In genomic region chr7:109600702-109601101, GRCm38 (mm10) we compare ENCODE assay signal across 10 mouse cellular contexts.
A peak's percentile ranks its signal among the peaks of the same experiment; 100 is the strongest.
DNase-seq lines count a peak whose midpoint lies in the region; ATAC-seq lines count a peak whose summit lies in the region.
"Had no signal": no experiment of that assay in that cellular context is flagged by ENCODE, and none has a peak within 500 bp of the region (broad histone marks: within the 10 kb centered on the region; RNA-seq: fewer than 3 reads in every experiment).

No protein-coding gene starts in this region.

- H3K4me3 ChIP-seq in heart, embryonic 13.5 days, result no peak overlapping the region
- peak overlapping the region; percentile 24 for H3K4me3 ChIP-seq in liver, embryonic 13.5 days (replicated peaks)
- H3K4me3 ChIP-seq in hindbrain, embryonic 10.5 days, result no peak overlapping the region
- H3K4me3 ChIP-seq: embryonic facial prominence, embryonic 15.5 days; megakaryocyte, embryonic 14.5 days had no signal

- peaks cover 46% of the 10 kb centered on the region for H3K4me1 ChIP-seq in heart, embryonic 13.5 days
- peaks cover 68% of the 10 kb centered on the region for H3K4me1 ChIP-seq in liver, embryonic 13.5 days (replicated peaks)
- peaks cover 4% of the 10 kb centered on the region; the same call in 1 of the 2 replicates for H3K4me1 ChIP-seq in hindbrain, embryonic 10.5 days (replicated peaks)

- no peaks in the 10 kb centered on the region for H3K9me3 ChIP-seq in heart, embryonic 13.5 days
- no peaks in the 10 kb centered on the region for H3K9me3 ChIP-seq in liver, embryonic 13.5 days (replicated peaks)
- no peaks in the 10 kb centered on the region for H3K9me3 ChIP-seq in hindbrain, embryonic 10.5 days
- H3K9me3 ChIP-seq: embryonic facial prominence, embryonic 15.5 days; megakaryocyte, embryonic 14.5 days had no signal

- intact Hi-C loops in left cerebral cortex, postnatal 14 days (cut with DNase I), result no loop called here

- H3K4me2 ChIP-seq in heart, embryonic 13.5 days, result no peak overlapping the region
- peak overlapping the region; percentile 55 for H3K4me2 ChIP-seq in liver, embryonic 13.5 days
- H3K4me2 ChIP-seq: embryonic facial prominence, embryonic 15.5 days had no signal

- H3K9ac ChIP-seq in heart, embryonic 13.5 days, result no peak overlapping the region
- peak overlapping the region; percentile 64 for H3K9ac ChIP-seq in liver, embryonic 13.5 days
- H3K9ac ChIP-seq: embryonic facial prominence, embryonic 15.5 days had no signal

- no peaks in the 10 kb centered on the region for H3K27me3 ChIP-seq in heart, embryonic 13.5 days (replicated peaks)
- H3K27me3 ChIP-seq in liver, embryonic 13.5 days, result no peaks in the 10 kb centered on the region
- H3K27me3 ChIP-seq in hindbrain, embryonic 10.5 days (ENCODE audit: insufficient read depth, poor library complexity, severe bottlenecking), result no peaks in the 10 kb centered on the region
- H3K27me3 ChIP-seq: embryonic facial prominence, embryonic 15.5 days had no signal

- WGBS in heart, embryonic 13.5 days, result 49% methylated on average over 3 of the region's 3 CpGs
- 60% methylated on average over 3 of the region's 3 CpGs for WGBS in liver, embryonic 13.5 days (ENCODE audit: insufficient replicate concordance)
- WGBS in hindbrain, embryonic 10.5 days, result 89% methylated on average over 3 of the region's 3 CpGs

- peak overlapping the region; percentile 54 for H3K27ac ChIP-seq in heart, embryonic 13.5 days (replicated peaks)
- H3K27ac ChIP-seq in liver, embryonic 13.5 days, result peak overlapping the region; percentile 87
- H3K27ac ChIP-seq in hindbrain, embryonic 10.5 days, result no peak overlapping the region
- H3K27ac ChIP-seq: embryonic facial prominence, embryonic 15.5 days had no signal

- peak; percentile 43 for DNase-seq in urinary bladder, postnatal 14 days (ENCODE audit: low spot score)
- no peak for DNase-seq in urinary bladder, adult 2 months (ENCODE audit: low spot score)
- no peak for DNase-seq in liver, embryonic 13.5 days
- DNase-seq in hindbrain, embryonic 10.5 days (ENCODE audit: low spot score), result no peak
- DNase-seq in left cerebral cortex, postnatal 14 days (ENCODE audit: low spot score in 2 of 2), result no peak
- no peak for DNase-seq in frontal cortex, adult 2 months (ENCODE audit: extremely low spot score in 1 of 2, low spot score in 1 of 2)
- no peak for DNase-seq in ovary, postnatal 36 days (ENCODE audit: low spot score)

- H3K36me3 ChIP-seq in heart, embryonic 13.5 days, result no peaks in the 10 kb centered on the region
- H3K36me3 ChIP-seq in liver, embryonic 13.5 days, result no peaks in the 10 kb centered on the region; the same call in 1 of the 2 replicates
- no peaks in the 10 kb centered on the region; the same call in 1 of the 2 replicates for H3K36me3 ChIP-seq in hindbrain, embryonic 10.5 days

- no peak for ATAC-seq in heart, embryonic 13.5 days (ENCODE audit: extremely low read depth, insufficient number of reproducible peaks, low FRiP score, low TSS enrichment)
- ATAC-seq in liver, embryonic 13.5 days (ENCODE audit: low read depth), result no peak
